Mouse (Mus musculus) intestine, embryonic 15.5 days (tissue): Measurements from ENCODE around the gene Helb. TPM values are rescaled to one million over a fixed set of nuclear protein-coding genes. Genes with fewer than 3 reads are reported as not detected.

Experiments used
- ATAC-seq: fragments of 200-750 bp; cut with Nextera tagmentation; 2 replicates; pipeline ENCODE4 v1.8.0; 2017; ENCODE audit warnings: moderate TSS enrichment, moderate library complexity
- H3K27ac ChIP-seq: fragments of 300-500 bp; sonication (generic); 2 replicates; pipeline ENCODE4 v1.5.1; 2015; ENCODE audit warnings: mild to moderate bottlenecking, inconsistent platforms
- H3K27me3 ChIP-seq: fragments of 300-500 bp; sonication (generic); replicated peaks from 2 replicates; pipeline ENCODE4 v1.6.1; 2015; ENCODE audit warnings: inconsistent platforms
- H3K36me3 ChIP-seq: fragments of 300-500 bp; sonication (generic); 2 replicates; pipeline ENCODE4 v1.6.1; 2015; ENCODE audit warnings: inconsistent platforms
- H3K4me1 ChIP-seq: fragments of 300-500 bp; sonication (generic); replicated peaks from 2 replicates; pipeline ENCODE4 v1.6.1; 2015; ENCODE audit warnings: inconsistent platforms
- H3K4me2 ChIP-seq: fragments of 300-500 bp; sonication (generic); replicated peaks from 2 replicates; pipeline ENCODE4 v1.6.1; 2015; ENCODE audit warnings: mild to moderate bottlenecking, inconsistent platforms
- H3K4me3 ChIP-seq: fragments of 300-500 bp; sonication (generic); replicated peaks from 2 replicates; pipeline ENCODE4 v1.5.1; 2015; ENCODE audit warnings: inconsistent platforms
- H3K9ac ChIP-seq: fragments of 300-500 bp; sonication (generic); 2 replicates; pipeline ENCODE4 v1.6.1; 2015; ENCODE audit warnings: inconsistent platforms
- H3K9me3 ChIP-seq: fragments of 300-500 bp; sonication (generic); 2 replicates; pipeline ENCODE4 v1.6.1; 2016; ENCODE audit warnings: inconsistent platforms
- WGBS: fragments of 180-500 bp; shearing (Covaris S2); methylation state at CpG from one replicate; pipeline ENCODE4 v1.1.7; 2015; 5-methylcytosine and 5-hydroxymethylcytosine counted together
- polyA plus RNA-seq: library from polyadenylated mRNA; unstranded; fragments of >200 nt; fragmentation: Nextera tagmentation; extraction: Ambion mirVana; gene quantifications from 2 replicates; pipeline ENCODE4 v1.2.1, GENCODE M21; 2015

The Helb gene
- 4.4 and 5.4 TPM in 2 replicates for polyA plus RNA-seq

GRCm38 (mm10) chr10:120112507-120113396 lies at the start of gene Helb:
Helb (minus strand) TSS chr10:120112987.
- Histone ChIP-seq H3K4me3 (peak within 1 kb of the TSS; percentile 76), H3K4me2 (peak within 1 kb of the TSS; percentile 75), H3K4me1 (no peaks in the 10 kb centered on the region), H3K27me3 (no peaks in the 10 kb centered on the region), H3K9ac (peak within 1 kb of the TSS; percentile 70), H3K27ac (peak within 1 kb of the TSS; percentile 82), H3K36me3 (no peaks in the 10 kb centered on the region), H3K9me3 (no peaks in the 10 kb centered on the region)
- ATAC-seq = peak; percentile 100
- WGBS = 1% methylated on average over 55 of the region's 55 CpGs

- Histone ChIP-seq H3K4me3 (no peak overlapping the region), H3K9ac (no peak overlapping the region), H3K27me3 (no peaks in the 10 kb centered on the region), H3K4me2 (no peak overlapping the region), H3K27ac (no peak overlapping the region), H3K9me3 (no peaks in the 10 kb centered on the region), H3K36me3 (no peaks in the 10 kb centered on the region), H3K4me1 (no peaks in the 10 kb centered on the region)
- no peak for ATAC-seq
- 75% methylated on average over 9 of the region's 9 CpGs for WGBS
These were observed 47.7 kb upstream of the Helb start for GRCm38 (mm10) chr10:120160533-120160932.

- WGBS = 84% methylated on average over 2 of the region's 2 CpGs
- Histone ChIP-seq H3K4me1 (no peaks in the 10 kb centered on the region), H3K36me3 (no peaks in the 10 kb centered on the region), H3K27ac (no peak overlapping the region), H3K4me2 (no peak overlapping the region), H3K9ac (no peak overlapping the region), H3K4me3 (no peak overlapping the region), H3K9me3 (no peaks in the 10 kb centered on the region), H3K27me3 (no peaks in the 10 kb centered on the region)
- ATAC-seq = no peak
These were observed 41.1 kb upstream of the Helb start for GRCm38 (mm10) chr10:120153911-120154310.

- Histone ChIP-seq H3K27me3 (no peaks in the 10 kb centered on the region), H3K9ac (no peak overlapping the region), H3K36me3 (no peaks in the 10 kb centered on the region), H3K9me3 (no peaks in the 10 kb centered on the region), H3K4me3 (no peak overlapping the region), H3K4me1 (no peaks in the 10 kb centered on the region), H3K27ac (no peak overlapping the region), H3K4me2 (no peak overlapping the region)
- no peak for ATAC-seq
- WGBS = 88% methylated on average over 7 of the region's 7 CpGs
These were observed 38.9 kb upstream of the Helb start for GRCm38 (mm10) chr10:120151672-120152071.

- 66% methylated on average over 10 of the region's 10 CpGs for WGBS
- Histone ChIP-seq H3K4me1 (no peaks in the 10 kb centered on the region), H3K4me2 (no peak overlapping the region), H3K27me3 (no peaks in the 10 kb centered on the region), H3K36me3 (no peaks in the 10 kb centered on the region), H3K9me3 (no peaks in the 10 kb centered on the region), H3K4me3 (no peak overlapping the region), H3K9ac (no peak overlapping the region), H3K27ac (no peak overlapping the region)
- ATAC-seq = 0 out of 2 replicates have a peak, but pooled peaks have one; percentile 15
These were observed 28.2 kb upstream of the Helb start for GRCm38 (mm10) chr10:120140916-120141516.

- no peak overlapping the region for H3K27ac ChIP-seq
- H3K9me3 ChIP-seq = no peaks in the 10 kb centered on the region
- ATAC-seq = no peak
- no peaks in the 10 kb centered on the region for H3K36me3 ChIP-seq
- H3K4me1 ChIP-seq = no peaks in the 10 kb centered on the region
- H3K27me3 ChIP-seq = no peaks in the 10 kb centered on the region
- no peak overlapping the region for H3K9ac ChIP-seq
- 51% methylated on average over 4 of the region's 4 CpGs for WGBS
- no peak overlapping the region for H3K4me3 ChIP-seq
- no peak overlapping the region for H3K4me2 ChIP-seq
These were observed 27.4 kb upstream of the Helb start for GRCm38 (mm10) chr10:120140193-120140592.

GRCm38 (mm10) chr10:120136020-120136562 lies 23.3 kb upstream of the Helb start:
- ATAC-seq = no peak
- Histone ChIP-seq H3K27ac (no peak overlapping the region), H3K4me2 (no peak overlapping the region), H3K27me3 (no peaks in the 10 kb centered on the region), H3K9me3 (no peaks in the 10 kb centered on the region), H3K36me3 (no peaks in the 10 kb centered on the region), H3K4me3 (no peak overlapping the region), H3K4me1 (no peaks in the 10 kb centered on the region), H3K9ac (no peak overlapping the region)
- WGBS = 80% methylated on average over 12 of the region's 12 CpGs

GRCm38 (mm10) chr10:120133697-120134096 lies 20.9 kb upstream of the Helb start:
- no peak overlapping the region for H3K4me3 ChIP-seq
- no peaks in the 10 kb centered on the region for H3K27me3 ChIP-seq
- H3K36me3 ChIP-seq = no peaks in the 10 kb centered on the region
- no peaks in the 10 kb centered on the region for H3K9me3 ChIP-seq
- no peak overlapping the region for H3K4me2 ChIP-seq
- H3K27ac ChIP-seq = no peak overlapping the region
- no peaks in the 10 kb centered on the region for H3K4me1 ChIP-seq
- ATAC-seq = no peak
- H3K9ac ChIP-seq = no peak overlapping the region
- WGBS = 46% methylated on average over 11 of the region's 11 CpGs

GRCm38 (mm10) chr10:120130621-120131020 lies 17.8 kb upstream of the Helb start:
- no peak overlapping the region for H3K4me3 ChIP-seq
- no peak overlapping the region for H3K4me2 ChIP-seq
- WGBS = 63% methylated on average over 16 of the region's 16 CpGs

GRCm38 (mm10) chr10:120128601-120129277 lies 16.0 kb upstream of the Helb start:
- ATAC-seq = no peak
- Histone ChIP-seq H3K9me3 (no peaks in the 10 kb centered on the region), H3K4me2 (peak overlapping the region; percentile 31; the same call in 1 of the 2 replicates), H3K4me3 (no peak overlapping the region), H3K4me1 (no peaks in the 10 kb centered on the region), H3K27me3 (no peaks in the 10 kb centered on the region), H3K9ac (no peak overlapping the region), H3K27ac (no peak overlapping the region), H3K36me3 (no peaks in the 10 kb centered on the region)
- 30% methylated on average over 13 of the region's 13 CpGs for WGBS

More at GRCm38 (mm10) chr10:120130621-120131020, 17.8 kb upstream of the Helb start:
- Histone ChIP-seq H3K27me3 (no peaks in the 10 kb centered on the region), H3K36me3 (no peaks in the 10 kb centered on the region), H3K27ac (no peak overlapping the region), H3K9ac (no peak overlapping the region), H3K9me3 (no peaks in the 10 kb centered on the region), H3K4me1 (no peaks in the 10 kb centered on the region)
- ATAC-seq = no peak

- H3K4me1 ChIP-seq = no peaks in the 10 kb centered on the region
- H3K4me3 ChIP-seq = no peak overlapping the region
- no peaks in the 10 kb centered on the region for H3K27me3 ChIP-seq
- ATAC-seq = no peak
- H3K4me2 ChIP-seq = no peak overlapping the region
- WGBS = 79% methylated on average over 10 of the region's 10 CpGs
- H3K27ac ChIP-seq = no peak overlapping the region
- no peaks in the 10 kb centered on the region for H3K9me3 ChIP-seq
- H3K9ac ChIP-seq = no peak overlapping the region
- no peaks in the 10 kb centered on the region for H3K36me3 ChIP-seq
These were observed 12.7 kb upstream of the Helb start for GRCm38 (mm10) chr10:120125465-120125857.
